Mouse (Mus musculus) brown adipose tissue, adult 24 weeks (tissue): ENCODE data around the gene Zfp61. TPM values are rescaled to one million over a fixed set of nuclear protein-coding genes. Genes with fewer than 3 reads are reported as not detected.

Source experiments
- H3K27ac ChIP-seq: fragments of 200-500 bp; replicated peaks from 2 replicates; pipeline ENCODE4 v1.5.1; 2012; ENCODE audit warnings: low read depth, mild to moderate bottlenecking, low read length
- H3K4me1 ChIP-seq: fragments of 200-500 bp; 2 replicates; pipeline ENCODE4 v1.6.1; 2012; ENCODE audit warnings: low read length, mixed read lengths; ENCODE audit not compliant: control insufficient read depth, insufficient read depth, insufficient read length
- H3K4me3 ChIP-seq: fragments of 200-500 bp; 2 replicates; pipeline ENCODE4 v1.5.1; 2012; ENCODE audit warnings: low read depth, mild to moderate bottlenecking, low read length, moderate library complexity; ENCODE audit not compliant: insufficient read depth
- polyA plus RNA-seq: library from polyadenylated mRNA; stranded (reverse); fragments of >200 nt; gene quantifications from 2 replicates; pipeline ENCODE4 v1.2.4, GENCODE M21; 2012; ENCODE audit not compliant: missing spikeins, insufficient read depth, insufficient read length

The Zfp61 gene
- 1.5 and 2.0 TPM in 2 replicates for polyA plus RNA-seq

GRCm38 (mm10) chr7:24300771-24301282, at the start of gene Zfp61:
Gene Zfp61, minus strand, starts transcription at chr7:24301232.
- Histone ChIP-seq H3K4me1 (peaks cover 2% of the 10 kb centered on the region; the same call in 1 of the 2 replicates), H3K27ac (no peak within 1 kb of the TSS), H3K4me3 (peak within 1 kb of the TSS; percentile 45)

- H3K4me3 ChIP-seq = no peak within 1 kb of the TSS
- no peak within 1 kb of the TSS for H3K27ac ChIP-seq
- H3K4me1 ChIP-seq = no peaks in the 10 kb centered on the region
Measured at GRCm38 (mm10) chr7:24348896-24349295, 47.9 kb upstream of the Zfp61 start, which contains the start of gene Lypd5. Gene Lypd5, plus strand, starts transcription at chr7:24349196.

GRCm38 (mm10) chr7:24346444-24346843, 45.4 kb upstream of the Zfp61 start:
- H3K4me3 ChIP-seq = no peak overlapping the region
- no peak overlapping the region for H3K27ac ChIP-seq
- H3K4me1 ChIP-seq = no peaks in the 10 kb centered on the region

- Histone ChIP-seq H3K4me1 (no peaks in the 10 kb centered on the region), H3K4me3 (no peak overlapping the region), H3K27ac (no peak overlapping the region)
Measured at GRCm38 (mm10) chr7:24343701-24344272, 42.8 kb upstream of the Zfp61 start.

DNA sequence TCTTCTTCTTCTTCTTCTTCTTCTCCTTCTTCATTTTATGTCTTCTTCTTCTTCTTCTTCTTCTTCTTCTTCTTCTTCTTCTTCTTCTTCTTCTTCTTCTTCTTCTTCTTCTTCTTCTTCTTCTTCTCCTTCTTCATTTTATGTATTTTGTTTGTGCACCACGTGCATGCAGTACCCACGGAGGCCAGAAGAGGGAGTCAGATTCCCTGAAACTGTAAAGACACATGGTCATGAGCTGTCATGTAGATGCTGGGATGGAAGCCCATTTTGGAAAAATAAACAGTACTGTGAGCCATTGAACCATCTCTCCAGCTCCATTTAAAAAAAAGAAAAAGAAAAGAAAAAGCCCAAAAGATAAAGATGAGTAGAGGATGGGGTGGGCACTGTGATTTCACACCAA, 37.2 kb upstream of the Zfp61 start:
- H3K4me1 ChIP-seq = no peaks in the 10 kb centered on the region
- no peak overlapping the region for H3K27ac ChIP-seq
- H3K4me3 ChIP-seq = no peak overlapping the region

DNA sequence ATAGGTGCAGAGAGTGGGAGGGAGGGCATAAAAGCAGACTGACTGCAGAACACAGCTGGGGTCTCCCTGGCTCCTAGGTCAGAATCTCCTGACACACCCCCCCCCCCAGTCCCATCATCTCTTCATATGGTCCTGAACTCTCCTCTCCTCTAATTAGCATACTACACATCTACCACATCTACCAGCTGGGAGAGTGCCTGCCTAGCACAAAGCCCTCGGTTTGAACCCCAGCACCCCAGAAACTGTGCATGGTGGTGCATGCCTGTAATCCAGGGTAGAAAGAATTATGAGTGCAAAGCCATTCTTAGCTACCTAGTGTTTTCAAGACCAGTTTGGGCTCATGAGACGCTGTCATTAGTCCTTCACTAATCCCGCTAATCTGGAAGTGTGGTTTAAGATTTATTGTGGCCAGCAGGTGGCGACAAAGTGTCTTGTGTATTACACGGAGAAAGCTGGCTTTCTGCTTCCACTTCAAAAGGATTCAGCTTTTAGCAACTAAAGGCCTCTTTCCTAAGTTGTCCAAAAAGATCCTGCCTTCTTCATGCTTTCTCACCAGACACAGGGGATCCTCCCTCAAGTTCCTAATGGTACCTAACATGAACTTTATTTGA, 34.8 kb upstream of the Zfp61 start:
- no peak overlapping the region for H3K27ac ChIP-seq
- no peaks in the 10 kb centered on the region for H3K4me1 ChIP-seq
- H3K4me3 ChIP-seq = no peak overlapping the region

DNA sequence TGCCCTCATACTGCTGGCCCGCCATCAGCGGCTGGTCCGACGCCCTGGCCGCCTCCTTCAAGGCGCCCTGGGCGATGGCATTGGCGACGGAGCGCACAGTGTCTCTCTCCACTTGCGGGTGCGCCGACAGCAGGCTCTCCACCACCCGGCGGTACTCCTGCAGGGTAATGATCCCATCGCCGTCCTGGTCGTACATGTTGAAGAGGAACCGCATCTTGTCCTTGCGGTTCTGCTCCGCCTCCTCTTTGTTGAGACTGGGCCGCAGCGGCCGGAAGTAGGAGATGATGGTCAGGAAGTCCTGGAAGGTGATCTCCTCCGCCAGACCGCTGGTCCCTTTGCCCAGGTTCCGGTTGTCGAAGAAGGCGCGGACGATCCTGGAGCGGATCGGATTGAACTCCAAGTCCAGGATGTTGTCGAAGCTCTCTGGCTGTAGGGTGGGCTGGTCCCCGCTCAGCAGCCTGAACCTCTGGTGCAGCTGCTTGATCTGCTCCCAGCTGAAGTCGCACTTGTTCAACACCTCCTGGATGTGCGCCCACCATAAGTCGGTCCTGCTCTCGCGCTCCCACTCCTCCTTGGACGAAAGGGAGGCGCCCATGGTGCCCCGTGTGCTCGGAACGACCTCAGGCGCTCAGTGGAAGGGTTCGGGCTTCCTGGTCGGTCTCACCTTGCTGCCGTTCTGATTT, 32.4 kb upstream of the Zfp61 start, which contains the start of gene Tescl:
Tescl (minus strand) TSS at position 633 of the 683 bp plus-strand sequence.
- H3K4me3 ChIP-seq = no peak within 1 kb of the TSS
- H3K4me1 ChIP-seq = no peaks in the 10 kb centered on the region
- H3K27ac ChIP-seq = no peak within 1 kb of the TSS

GRCm38 (mm10) chr7:24327281-24327975, 26.4 kb upstream of the Zfp61 start:
- H3K4me3 ChIP-seq = no peak overlapping the region
- H3K4me1 ChIP-seq = no peaks in the 10 kb centered on the region
- no peak overlapping the region for H3K27ac ChIP-seq

- Histone ChIP-seq H3K27ac (no peak overlapping the region), H3K4me3 (no peak overlapping the region), H3K4me1 (no peaks in the 10 kb centered on the region)
Measured at GRCm38 (mm10) chr7:24326273-24327135, 25.5 kb upstream of the Zfp61 start.

DNA sequence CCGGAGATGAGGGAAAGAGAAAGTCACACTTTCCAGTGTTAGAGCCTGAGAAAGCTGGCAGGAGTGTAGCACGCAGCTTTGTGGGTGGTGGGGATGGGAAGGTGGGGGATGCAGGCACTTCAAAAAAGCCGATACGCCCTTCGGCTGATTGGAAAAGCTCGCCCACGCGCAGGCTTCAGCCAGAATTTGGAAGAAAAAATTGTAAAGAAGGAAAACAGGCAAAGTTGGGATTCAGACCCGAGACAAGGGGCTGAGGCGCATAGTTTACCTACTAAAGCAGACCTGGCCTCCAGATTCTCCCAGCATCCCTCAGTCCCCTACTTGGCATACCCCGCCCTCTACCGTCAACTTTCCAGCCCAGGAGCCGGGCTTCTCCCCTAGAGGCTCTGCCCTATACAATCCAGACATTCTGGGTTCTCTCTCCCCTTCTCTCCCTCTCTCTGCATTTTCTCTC, 24.7 kb upstream of the Zfp61 start:
- Histone ChIP-seq H3K27ac (no peak overlapping the region), H3K4me3 (no peak overlapping the region), H3K4me1 (no peaks in the 10 kb centered on the region)

- H3K4me3 ChIP-seq = no peak overlapping the region
- H3K27ac ChIP-seq = no peak overlapping the region
- H3K4me1 ChIP-seq = no peaks in the 10 kb centered on the region
Measured at GRCm38 (mm10) chr7:24325197-24325596, 24.2 kb upstream of the Zfp61 start.

- Histone ChIP-seq H3K4me1 (no peaks in the 10 kb centered on the region), H3K4me3 (no peak overlapping the region), H3K27ac (no peak overlapping the region)
Measured at GRCm38 (mm10) chr7:24322593-24322992, 21.6 kb upstream of the Zfp61 start.

GRCm38 (mm10) chr7:24318942-24319341, 17.9 kb upstream of the Zfp61 start:
- H3K27ac ChIP-seq = no peak overlapping the region
- H3K4me1 ChIP-seq = no peaks in the 10 kb centered on the region; the same call in 1 of the 2 replicates
- H3K4me3 ChIP-seq = no peak overlapping the region

DNA sequence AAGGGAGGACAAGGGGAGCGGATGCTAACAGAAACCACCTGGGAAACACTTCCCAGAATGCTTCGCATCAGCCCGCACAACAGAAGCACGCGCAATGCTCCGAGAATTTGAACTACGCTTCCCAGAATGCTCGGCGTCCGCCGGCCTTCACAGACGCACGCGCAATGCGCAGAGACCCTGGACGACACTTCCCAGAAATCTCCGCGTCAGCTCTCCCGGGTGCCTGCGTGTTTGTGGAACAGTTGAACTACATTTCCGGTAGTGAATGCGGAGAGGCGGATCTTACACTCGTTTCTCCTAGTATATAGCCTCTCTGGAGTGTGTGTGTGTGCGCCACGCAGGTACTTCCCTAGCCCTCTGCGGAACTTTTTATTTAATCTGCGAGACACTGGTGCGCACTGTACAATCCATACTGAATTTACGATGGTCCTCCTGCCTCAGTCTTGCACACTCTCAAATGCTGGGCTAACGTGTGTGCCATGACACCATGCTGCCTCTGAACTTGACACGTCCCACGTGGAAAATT, 15.6 kb upstream of the Zfp61 start, which contains the start of gene Zfp94:
Zfp94 (minus strand) TSS at position 100 of the 526 bp plus-strand sequence.
- no peaks in the 10 kb centered on the region; the same call in 1 of the 2 replicates for H3K4me1 ChIP-seq
- H3K4me3 ChIP-seq = peak within 1 kb of the TSS; percentile 75
- peak within 1 kb of the TSS; percentile 83 for H3K27ac ChIP-seq
